Mouse (Mus musculus) kidney, postnatal 36 days (tissue): ENCODE data around the gene Slc2a2.
A peak's percentile ranks its signal among the peaks of the same experiment; 100 is the strongest.

Experiments used
- DNase-seq, 2 experiments: peaks; one replicate each; pipeline ENCODE4 v3.0.0; 2021 to 2022; ENCODE audit warnings: mixed read lengths in 2 of 2

Slc2a2 gene

GRCm38 (mm10) chr3:28736981-28737380 is 39.3 kb downstream of the Slc2a2 start:
- DNase-seq, result peak; percentile 43 to 83

GRCm38 (mm10) chr3:28740353-28740752 is 42.6 kb downstream of the Slc2a2 start:
- no peak for DNase-seq

- peak in 1 of 2 experiments; percentile 27 for DNase-seq
Measured at GRCm38 (mm10) chr3:28743251-28743650, 45.5 kb downstream of the Slc2a2 start.

GRCm38 (mm10) chr3:28745835-28746483 is 48.3 kb downstream of the Slc2a2 start:
- DNase-seq, result peak; percentile 85

- no peak for DNase-seq
Measured at GRCm38 (mm10) chr3:28748151-28748550, 50.4 kb downstream of the Slc2a2 start.

GRCm38 (mm10) chr3:28748956-28749355 is 51.3 kb downstream of the Slc2a2 start:
- no peak for DNase-seq

- no peak for DNase-seq
Measured at GRCm38 (mm10) chr3:28755477-28755876, 57.8 kb downstream of the Slc2a2 start.

GRCm38 (mm10) chr3:28761225-28761789 is 63.6 kb downstream of the Slc2a2 start:
- no peak for DNase-seq

- no peak for DNase-seq
Measured at GRCm38 (mm10) chr3:28766935-28767334, 69.2 kb downstream of the Slc2a2 start.

- DNase-seq, result no peak
Measured at GRCm38 (mm10) chr3:28768222-28768621, 70.5 kb downstream of the Slc2a2 start.

GRCm38 (mm10) chr3:28772919-28773318 is 75.2 kb downstream of the Slc2a2 start:
- DNase-seq, result peak in 1 of 2 experiments; percentile 7

- no peak for DNase-seq
Measured at GRCm38 (mm10) chr3:28775361-28775760, 77.7 kb downstream of the Slc2a2 start.

GRCm38 (mm10) chr3:28775958-28776357 is 78.3 kb downstream of the Slc2a2 start:
- no peak for DNase-seq

- DNase-seq, result no peak
Measured at GRCm38 (mm10) chr3:28776491-28776890, 78.8 kb downstream of the Slc2a2 start.

GRCm38 (mm10) chr3:28780511-28780910 is 82.8 kb downstream of the Slc2a2 start:
- peak; percentile 34 to 54 for DNase-seq
